Mouse (Mus musculus) ES-E14 (cell line): ENCODE measurements around the gene Xpo1.

Experiments
- CHD2 ChIP-seq: IDR thresholded peaks from 2 replicates; pipeline ENCODE4 v1.6.1; 2014; ENCODE audit warnings: mild to moderate bottlenecking, low read depth, low read length, inconsistent platforms
- HCFC1 ChIP-seq: IDR thresholded peaks from 2 replicates; pipeline ENCODE4 v1.6.1; 2012; ENCODE audit warnings: low read length, inconsistent platforms, borderline replicate concordance; ENCODE audit not compliant: insufficient read depth
- ZC3H11A ChIP-seq: IDR thresholded peaks from 2 replicates; pipeline ENCODE4 v1.6.1; 2012; ENCODE audit warnings: low read depth, mild to moderate bottlenecking, inconsistent platforms, low read length, borderline replicate concordance

- TF ChIP-seq HCFC1 (no peak), ZC3H11A (no peak), CHD2 (no peak)
Observed at GRCm38 (mm10) chr11:23259073-23259472, 3.2 kb downstream of the Xpo1 start.
